In the genomic region with DNA sequence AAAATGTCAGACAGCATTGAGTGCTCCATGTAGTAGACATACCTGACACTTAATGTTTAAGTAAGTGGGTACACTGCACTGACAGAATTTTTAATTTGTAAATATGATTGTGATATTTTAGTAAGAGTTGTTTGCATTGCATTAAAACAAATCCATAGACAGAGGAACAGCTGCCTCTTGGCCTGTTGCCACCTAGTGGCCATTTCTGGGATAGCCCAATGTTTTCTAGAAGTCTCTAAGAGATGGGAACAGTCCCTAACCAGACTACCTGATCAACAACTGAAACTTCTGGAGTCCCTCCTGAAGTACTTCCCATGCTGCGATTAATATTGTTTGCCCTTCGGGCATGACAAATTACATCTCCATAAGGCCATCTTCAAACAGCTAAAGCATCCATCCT, we compare ENCODE assay signal across 9 mouse cellular contexts.
DNase-seq lines count a peak whose midpoint lies in the region; ATAC-seq and TF ChIP-seq lines count a peak whose summit lies in the region.
"Had no signal": no experiment of that assay in that cellular context is flagged by ENCODE, and none has a peak within 500 bp of the region (broad histone marks: within the 10 kb centered on the region; RNA-seq: fewer than 3 reads in every experiment).

No protein-coding gene starts in this region.

- no peak for ATAC-seq in kidney, embryonic 16.5 days (ENCODE audit: low FRiP score, low TSS enrichment)

- no peak for TF ChIP-seq POLR2A in cortical plate, adult 2 months (IDR thresholded peaks at IDR 0.05; ENCODE audit: extremely low read depth, insufficient read depth, low read length)

- TF ChIP-seq CTCF in cortical plate, adult 2 months (IDR thresholded peaks at IDR 0.05; ENCODE audit: extremely low read depth, insufficient read depth, low read length): peak; percentile 77

- no peaks in the 10 kb centered on the region for H3K36me3 ChIP-seq in kidney, embryonic 16.5 days (ENCODE audit: insufficient read depth, low read length)
- H3K36me3 ChIP-seq: heart, embryonic 15.5 days had no signal

- no peak overlapping the region for H3K9ac ChIP-seq in kidney, embryonic 16.5 days (replicated peaks; ENCODE audit: low read length)
- H3K9ac ChIP-seq: heart, embryonic 15.5 days had no signal

- 61% methylated on average over 2 of the region's 2 CpGs for WGBS in kidney, embryonic 16.5 days

- no peak overlapping the region for H3K27ac ChIP-seq in kidney, embryonic 16.5 days (ENCODE audit: low read length)
- H3K27ac ChIP-seq in cortical plate, adult 2 months (ENCODE audit: insufficient read depth, low read length): no peak overlapping the region
- H3K27ac ChIP-seq: heart, embryonic 15.5 days had no signal

- H3K27me3 ChIP-seq in kidney, embryonic 16.5 days (ENCODE audit: insufficient read depth, low read length): no peaks in the 10 kb centered on the region
- H3K27me3 ChIP-seq: heart, embryonic 15.5 days had no signal

- H3K9me3 ChIP-seq in kidney, embryonic 16.5 days (ENCODE audit: low read length): no peaks in the 10 kb centered on the region
- H3K9me3 ChIP-seq: heart, embryonic 15.5 days had no signal

- H3K4me1 ChIP-seq in kidney, embryonic 16.5 days (ENCODE audit: insufficient read depth, low read length): no peaks in the 10 kb centered on the region
- H3K4me1 ChIP-seq in cortical plate, adult 2 months (ENCODE audit: control insufficient read depth, insufficient read depth, low read length): no peaks in the 10 kb centered on the region
- H3K4me1 ChIP-seq: heart, embryonic 15.5 days had no signal

- no peak overlapping the region for H3K4me2 ChIP-seq in kidney, embryonic 16.5 days (replicated peaks; ENCODE audit: low read depth, low read length)
- H3K4me2 ChIP-seq: heart, embryonic 15.5 days had no signal

- no peak overlapping the region for H3K4me3 ChIP-seq in kidney, embryonic 16.5 days (ENCODE audit: low read length)
- H3K4me3 ChIP-seq in cortical plate, adult 2 months (ENCODE audit: insufficient read depth, low read length): no peak overlapping the region
- H3K4me3 ChIP-seq: heart, embryonic 15.5 days had no signal

- DNase-seq in kidney, adult 18-20 months: peak; percentile 66
- peak; percentile 84 for DNase-seq in adipocyte (ENCODE audit: low spot score)
- peak; percentile 83 to 89 for DNase-seq in heart, postnatal 10 days
- peak; percentile 7 to 83 for DNase-seq in left cerebral cortex, adult 9 months (ENCODE audit: low spot score in 2 of 2)
- DNase-seq in ovary, adult 18-20 months (ENCODE audit: low spot score): peak; percentile 6
- DNase-seq in thymus, postnatal 0 days (ENCODE audit: low spot score): peak; percentile 81

- intact Hi-C loops in heart, postnatal 10 days (cut with DNase I): loop anchor here (1.0 to 5.0 kb wide), 2 partner anchors 150 to 326 kb away; no protein-coding TSS in a partner anchor

Comparison
In these comparisons a context has a peak if more than half of its experiments do, and no peak if none do; other contexts are left out.
1. DNase-seq: peak in every context shown above with its lines; median percentile 86 in heart, postnatal 10 days; 84 in adipocyte; 81 in thymus, postnatal 0 days; 66 in kidney, adult 18-20 months; 45 in left cerebral cortex, adult 9 months; 6 in ovary, adult 18-20 months.